Mouse (Mus musculus): ENCODE measurements around the gene Gm19402. TPM values are rescaled to one million over a fixed set of nuclear protein-coding genes. Genes with fewer than 3 reads are reported as not detected.

The Gm19402 gene
- polyA plus RNA-seq, 1 experiment from 2014 or later, result not detected

DNA sequence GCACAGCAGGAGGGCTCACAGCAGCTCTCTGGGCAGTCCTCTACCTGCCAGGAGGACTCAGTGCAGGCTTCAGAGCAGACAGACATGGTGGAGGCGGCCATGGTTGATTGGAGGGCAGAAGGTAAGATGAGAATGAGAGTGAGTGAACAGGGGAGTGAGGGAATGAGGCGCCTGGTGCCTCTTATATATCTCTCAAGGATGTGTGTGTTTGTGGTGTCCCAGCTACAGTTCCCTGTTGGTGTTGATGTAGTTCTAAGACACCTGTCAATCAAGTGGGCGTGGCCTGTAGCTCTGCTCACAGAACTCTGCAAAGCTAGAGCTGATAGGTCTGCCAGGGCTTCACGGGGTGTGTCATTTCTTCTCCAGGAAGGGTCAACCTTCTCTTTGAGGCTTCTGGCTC, 6.6 kb upstream of the Gm19402 start, which contains the start of gene Gm9508:
TSS of gene Gm9508 (minus strand) at position 101 of the 400 bp plus-strand sequence.
- Histone ChIP-seq H3K27me3 (ENCODE audit: insufficient read depth, poor library complexity, severe bottlenecking) (peaks cover 13% of the 10 kb centered on the region; the same call in 1 of the 2 replicates), H3K9me3 (no peaks in the 10 kb centered on the region), H3K36me3 (no peaks in the 10 kb centered on the region), H3K27ac (no peak within 1 kb of the TSS), H3K4me1 (no peaks in the 10 kb centered on the region; the same call in 1 of the 2 replicates), H3K4me3 (no peak within 1 kb of the TSS)
- WGBS, result 33% methylated on average over 4 of the region's 4 CpGs
- DNase-seq (ENCODE audit: low spot score), result no peak

DNA sequence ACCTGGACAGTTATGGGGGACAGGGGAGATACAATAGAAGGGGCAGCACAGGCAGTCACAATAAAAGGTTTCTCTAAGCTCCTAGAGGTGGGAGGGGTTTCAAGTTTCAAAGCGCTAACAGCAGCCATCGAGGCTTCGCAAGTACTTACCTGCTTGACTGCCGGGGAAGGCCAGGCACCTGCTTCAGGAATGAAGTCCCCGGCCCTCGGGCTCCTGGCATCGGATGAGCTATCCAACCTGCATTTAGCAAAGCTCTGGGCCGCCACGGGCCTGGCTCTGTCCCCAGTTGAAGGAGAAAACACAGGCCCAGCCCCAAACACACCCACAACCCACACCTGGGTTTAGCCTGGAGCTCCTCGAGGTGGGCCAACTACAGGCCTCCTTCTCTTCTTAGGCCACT, 3.5 kb downstream of the Gm19402 start:
- H3K9me3 ChIP-seq, result no peaks in the 10 kb centered on the region
- peaks cover 91% of the 10 kb centered on the region for H3K27me3 ChIP-seq (ENCODE audit: insufficient read depth, poor library complexity, severe bottlenecking)
- no peaks in the 10 kb centered on the region for H3K36me3 ChIP-seq
- peaks cover 20% of the 10 kb centered on the region for H3K4me1 ChIP-seq
- H3K4me3 ChIP-seq, result no peak overlapping the region
- H3K27ac ChIP-seq, result no peak overlapping the region
- WGBS, result 15% methylated on average over 10 of the region's 10 CpGs
- no peak for DNase-seq (ENCODE audit: low spot score)

DNA sequence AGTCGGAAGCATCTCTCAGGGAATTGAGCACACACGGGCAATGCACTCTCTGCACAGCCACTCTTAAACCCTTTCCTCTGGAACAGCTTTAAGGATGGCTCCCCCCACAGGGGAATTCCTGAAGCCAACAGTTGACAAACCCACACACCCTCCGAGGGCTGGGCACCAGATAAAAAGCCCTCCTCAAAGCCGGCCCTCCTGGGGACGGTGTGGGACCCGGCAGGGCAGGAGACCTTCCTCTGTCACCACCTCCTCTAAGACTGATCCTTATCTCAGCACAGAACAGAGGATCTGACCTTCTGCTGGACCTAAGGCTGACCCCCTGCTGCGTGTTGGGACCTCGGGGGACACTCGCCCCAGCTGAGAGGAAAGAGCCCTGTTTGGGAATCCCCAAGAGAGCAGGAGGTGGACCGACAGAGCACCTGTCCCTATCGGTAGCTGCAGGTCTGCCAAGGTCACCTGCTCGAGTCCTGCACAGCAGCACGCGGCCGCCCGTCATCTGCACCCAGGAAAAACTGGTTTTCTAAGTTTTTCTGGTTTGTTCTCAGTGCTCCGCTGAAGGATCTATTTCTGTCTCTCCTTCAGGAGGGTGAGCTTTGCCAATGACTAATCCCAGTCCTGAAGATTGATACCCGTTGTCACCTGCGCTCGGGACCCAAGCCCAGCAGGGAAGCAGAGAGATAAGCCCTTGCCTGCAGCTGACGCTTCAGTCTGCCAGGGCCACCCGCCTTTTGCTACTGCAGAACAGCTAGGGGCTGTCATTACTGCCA, 4.5 kb downstream of the Gm19402 start, which contains the start of gene Tspear:
TSS of gene Tspear (plus strand) at position 675 of the 770 bp plus-strand sequence.
- H3K36me3 ChIP-seq, result no peaks in the 10 kb centered on the region
- H3K4me1 ChIP-seq, result peaks cover 20% of the 10 kb centered on the region
- no peak for DNase-seq (ENCODE audit: low spot score)
- peaks cover 85% of the 10 kb centered on the region for H3K27me3 ChIP-seq (ENCODE audit: insufficient read depth, poor library complexity, severe bottlenecking)
- peak within 1 kb of the TSS; percentile 39 for H3K4me3 ChIP-seq
- WGBS, result 2% methylated on average over 22 of the region's 22 CpGs
- H3K27ac ChIP-seq, result no peak within 1 kb of the TSS
- no peaks in the 10 kb centered on the region for H3K9me3 ChIP-seq

DNA sequence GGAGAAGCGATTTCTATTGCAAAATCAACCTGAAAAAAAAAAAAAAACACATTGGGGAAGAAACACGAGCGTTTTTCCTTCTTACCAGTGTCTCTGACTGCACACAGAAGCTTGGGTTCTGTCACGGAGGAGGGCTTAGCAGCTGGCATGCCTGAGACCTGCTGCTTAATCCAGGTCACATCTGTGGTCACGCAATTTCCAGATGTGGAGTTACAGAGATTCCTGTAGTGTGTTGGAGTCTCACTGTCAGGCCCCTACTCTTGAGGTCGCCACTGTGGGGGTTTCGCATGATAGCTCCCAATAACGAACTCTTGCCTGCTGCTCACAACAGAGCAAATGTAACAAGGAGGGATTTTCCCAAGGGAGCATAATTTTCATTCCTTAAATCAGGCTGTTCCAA, 6.4 kb downstream of the Gm19402 start:
- Histone ChIP-seq H3K27me3 (ENCODE audit: insufficient read depth, poor library complexity, severe bottlenecking) (peaks cover 84% of the 10 kb centered on the region), H3K27ac (no peak overlapping the region), H3K9me3 (no peaks in the 10 kb centered on the region), H3K4me1 (peaks cover 20% of the 10 kb centered on the region), H3K4me3 (no peak overlapping the region), H3K36me3 (no peaks in the 10 kb centered on the region)
- DNase-seq (ENCODE audit: low spot score), result no peak
- WGBS, result 37% methylated on average over 8 of the region's 8 CpGs

DNA sequence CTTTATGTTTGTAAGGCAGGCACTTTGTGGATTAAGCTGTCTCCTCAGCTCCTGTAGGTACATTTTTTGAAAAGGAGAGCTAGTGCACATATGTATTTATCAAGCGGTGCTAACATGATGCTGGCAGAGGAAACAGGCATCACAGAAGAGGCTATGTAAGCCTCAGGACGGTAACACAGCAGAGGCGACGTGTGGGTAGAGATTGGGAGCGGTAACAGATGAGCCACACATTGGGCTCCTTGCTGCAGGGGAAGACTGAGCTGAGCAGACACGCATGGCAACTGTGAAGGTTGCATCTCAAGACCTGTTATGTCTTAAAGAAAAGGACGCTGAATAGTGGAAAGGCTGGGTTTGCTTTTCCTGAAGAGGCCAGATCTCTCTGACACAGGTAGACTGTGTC, 7.6 kb downstream of the Gm19402 start:
- no peaks in the 10 kb centered on the region for H3K36me3 ChIP-seq
- H3K4me1 ChIP-seq, result peaks cover 24% of the 10 kb centered on the region
- H3K27me3 ChIP-seq (ENCODE audit: insufficient read depth, poor library complexity, severe bottlenecking), result peaks cover 84% of the 10 kb centered on the region
- no peaks in the 10 kb centered on the region for H3K9me3 ChIP-seq
- H3K4me3 ChIP-seq, result no peak overlapping the region
- no peak for DNase-seq (ENCODE audit: low spot score)
- 70% methylated on average over 7 of the region's 7 CpGs for WGBS
- H3K27ac ChIP-seq, result no peak overlapping the region

DNA sequence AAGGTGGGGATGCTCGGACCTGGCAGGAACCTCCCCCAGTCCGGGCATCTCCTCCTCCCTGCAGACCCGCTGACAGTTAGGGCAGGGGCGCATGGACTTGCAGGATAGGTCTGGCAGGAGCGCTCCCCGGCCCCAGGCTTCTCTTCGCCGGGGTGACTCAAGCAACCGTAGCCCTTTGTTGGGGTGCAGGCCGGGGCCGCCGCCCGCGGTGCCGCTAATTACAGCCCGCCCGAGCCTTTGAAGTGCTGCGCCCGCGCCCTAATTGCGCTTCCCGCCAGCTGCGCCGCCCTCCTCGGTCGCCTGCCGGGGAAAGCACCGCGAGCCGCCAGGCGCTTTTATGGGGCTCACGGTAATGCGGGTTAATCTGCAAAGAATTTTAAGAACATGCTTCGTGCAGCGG, 13.0 kb downstream of the Gm19402 start:
- no peaks in the 10 kb centered on the region for H3K9me3 ChIP-seq
- DNase-seq (ENCODE audit: low spot score), result no peak
- no peaks in the 10 kb centered on the region for H3K36me3 ChIP-seq
- WGBS, result under 1% methylated on average over 35 of the region's 35 CpGs
- peaks cover 67% of the 10 kb centered on the region for H3K27me3 ChIP-seq (ENCODE audit: insufficient read depth, poor library complexity, severe bottlenecking)
- H3K4me3 ChIP-seq, result peak overlapping the region; percentile 56
- peaks cover 13% of the 10 kb centered on the region for H3K4me1 ChIP-seq
- 0 out of 2 replicates have a peak overlapping the region, but pooled peaks have one; percentile 7 for H3K27ac ChIP-seq

DNA sequence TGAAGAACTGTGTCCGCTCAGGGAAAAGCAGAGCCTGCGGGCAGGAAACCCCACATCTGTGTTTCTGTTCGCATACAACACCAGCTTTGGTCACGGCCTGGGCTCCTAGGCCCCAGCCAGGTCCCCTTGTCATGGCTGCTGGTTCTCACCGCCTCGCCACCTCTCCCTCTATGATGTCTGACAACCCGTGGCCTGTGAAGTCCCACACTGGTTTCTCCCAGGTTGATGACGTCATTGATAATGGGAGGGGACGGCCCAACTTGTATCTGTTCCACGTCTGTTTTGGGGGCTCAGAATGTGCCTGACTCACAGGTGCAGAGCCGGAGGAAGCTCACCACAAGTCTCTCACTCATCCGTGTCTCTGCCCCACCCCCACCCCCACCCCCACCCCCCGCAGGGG, 16.8 kb downstream of the Gm19402 start:
- no peak for DNase-seq (ENCODE audit: low spot score)
- peaks cover 46% of the 10 kb centered on the region for H3K27me3 ChIP-seq (ENCODE audit: insufficient read depth, poor library complexity, severe bottlenecking)
- H3K4me1 ChIP-seq, result peaks cover 13% of the 10 kb centered on the region
- no peak overlapping the region for H3K27ac ChIP-seq
- H3K36me3 ChIP-seq, result no peaks in the 10 kb centered on the region
- 55% methylated on average over 13 of the region's 13 CpGs for WGBS
- no peaks in the 10 kb centered on the region for H3K9me3 ChIP-seq
- H3K4me3 ChIP-seq, result no peak overlapping the region

DNA sequence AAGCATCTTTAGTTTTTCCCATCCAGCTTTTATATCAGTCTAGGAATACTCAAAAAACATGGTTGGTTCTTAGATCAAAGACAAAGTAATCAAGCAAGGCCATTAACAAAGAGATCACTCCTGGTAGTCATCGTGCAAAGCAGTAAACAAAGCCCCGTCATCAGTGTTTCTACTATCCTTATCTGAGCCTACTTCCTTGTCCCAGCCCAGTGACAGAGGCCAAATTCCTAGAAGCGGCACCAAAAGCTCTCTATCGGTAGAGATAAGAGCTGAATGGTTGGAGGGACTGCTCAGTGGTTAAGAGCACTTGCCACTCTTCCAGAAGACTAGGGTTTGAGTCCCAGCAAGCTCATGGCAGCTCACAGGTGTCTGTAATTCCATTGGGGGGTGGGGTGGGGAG, 19.0 kb downstream of the Gm19402 start:
- no peaks in the 10 kb centered on the region for H3K4me1 ChIP-seq
- 18% methylated on average over 4 of the region's 4 CpGs for WGBS
- H3K36me3 ChIP-seq, result no peaks in the 10 kb centered on the region
- H3K27ac ChIP-seq, result no peak overlapping the region
- H3K4me3 ChIP-seq, result no peak overlapping the region
- H3K27me3 ChIP-seq (ENCODE audit: insufficient read depth, poor library complexity, severe bottlenecking), result peaks cover 29% of the 10 kb centered on the region
- H3K9me3 ChIP-seq, result no peaks in the 10 kb centered on the region
- peak; percentile 88 for DNase-seq (ENCODE audit: low spot score)

DNA sequence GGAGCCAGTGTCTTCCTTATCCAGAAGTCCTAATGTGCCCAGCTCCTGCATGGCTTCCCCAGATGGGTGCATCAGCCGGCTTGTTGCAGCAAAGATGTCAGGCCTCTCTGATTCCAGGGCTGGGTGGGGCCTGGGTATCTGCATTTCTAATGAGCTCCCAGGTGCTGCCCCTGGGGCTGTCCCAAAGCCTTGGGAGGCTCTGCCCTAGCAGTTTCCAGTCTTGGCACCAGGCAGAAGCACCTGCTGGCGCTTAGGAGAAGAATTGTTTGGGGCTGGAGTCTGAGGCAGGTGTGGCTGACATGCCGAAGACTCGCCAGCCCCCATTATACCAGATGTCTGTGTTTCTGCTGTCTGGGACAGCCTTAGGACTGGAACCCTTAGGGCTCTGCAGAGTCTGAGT, 19.8 kb downstream of the Gm19402 start:
- Histone ChIP-seq H3K27ac (0 out of 2 replicates have a peak overlapping the region, but pooled peaks have one; percentile 3), H3K4me1 (no peaks in the 10 kb centered on the region), H3K4me3 (no peak overlapping the region), H3K36me3 (no peaks in the 10 kb centered on the region), H3K27me3 (ENCODE audit: insufficient read depth, poor library complexity, severe bottlenecking) (peaks cover 27% of the 10 kb centered on the region), H3K9me3 (no peaks in the 10 kb centered on the region)
- no peak for DNase-seq (ENCODE audit: low spot score)
- 77% methylated on average over 4 of the region's 4 CpGs for WGBS

DNA sequence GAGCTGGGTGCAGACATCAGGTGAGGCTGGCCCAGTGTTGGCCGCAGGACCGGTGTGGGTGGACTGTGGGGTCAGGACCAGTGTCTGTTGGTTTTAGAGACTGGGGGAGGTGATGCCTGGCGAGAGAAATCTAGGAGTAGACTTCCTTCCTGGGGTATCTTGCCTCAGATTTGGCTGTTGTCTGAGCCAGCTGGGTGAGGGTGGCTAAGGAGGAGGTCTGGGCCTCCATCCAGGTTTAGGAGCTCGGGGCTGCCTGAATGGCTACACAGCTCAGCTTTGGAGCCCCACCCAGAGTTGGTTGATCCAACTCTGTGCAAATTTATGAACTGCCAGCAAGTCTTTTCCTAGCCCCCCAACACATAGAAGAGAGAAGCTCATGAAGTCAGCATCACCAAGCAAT, 23.2 kb downstream of the Gm19402 start:
- DNase-seq (ENCODE audit: low spot score), result no peak
- peaks cover 39% of the 10 kb centered on the region for H3K27me3 ChIP-seq (ENCODE audit: insufficient read depth, poor library complexity, severe bottlenecking)

DNA sequence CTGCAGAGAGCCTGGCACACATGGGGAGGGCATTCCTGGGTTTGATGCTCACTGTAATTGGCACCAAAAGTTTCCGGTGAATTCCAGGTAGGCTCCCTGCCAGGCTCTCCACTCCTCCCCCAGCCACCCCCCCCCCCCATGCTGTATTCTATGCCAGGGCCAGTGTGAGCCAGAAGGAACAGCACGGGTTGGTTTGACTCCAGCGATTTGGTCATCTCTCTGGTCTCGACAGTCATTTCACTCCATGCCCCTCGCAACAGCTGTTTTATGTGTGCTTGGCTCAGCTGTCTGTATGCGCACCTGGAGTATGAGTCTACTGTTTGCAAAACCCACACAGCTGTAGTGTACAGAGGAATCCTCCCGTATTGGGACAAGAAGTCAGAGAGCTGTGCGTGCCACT, 24.2 kb downstream of the Gm19402 start:
- Histone ChIP-seq H3K4me3 (no peak overlapping the region), H3K27ac (no peak overlapping the region), H3K27me3 (ENCODE audit: insufficient read depth, poor library complexity, severe bottlenecking) (peaks cover 39% of the 10 kb centered on the region), H3K36me3 (no peaks in the 10 kb centered on the region), H3K4me1 (0 out of 2 replicates have a peak, but pooled peaks cover 5% of the 10 kb centered on the region), H3K9me3 (no peaks in the 10 kb centered on the region)
- 84% methylated on average over 8 of the region's 8 CpGs for WGBS
- no peak for DNase-seq (ENCODE audit: low spot score)

More for the DNA sequence above, 23.2 kb downstream of the Gm19402 start:
- Histone ChIP-seq H3K4me1 (0 out of 2 replicates have a peak, but pooled peaks cover 5% of the 10 kb centered on the region), H3K27ac (no peak overlapping the region), H3K36me3 (no peaks in the 10 kb centered on the region), H3K4me3 (no peak overlapping the region), H3K9me3 (no peaks in the 10 kb centered on the region)
- 80% methylated on average over 4 of the region's 4 CpGs for WGBS

DNA sequence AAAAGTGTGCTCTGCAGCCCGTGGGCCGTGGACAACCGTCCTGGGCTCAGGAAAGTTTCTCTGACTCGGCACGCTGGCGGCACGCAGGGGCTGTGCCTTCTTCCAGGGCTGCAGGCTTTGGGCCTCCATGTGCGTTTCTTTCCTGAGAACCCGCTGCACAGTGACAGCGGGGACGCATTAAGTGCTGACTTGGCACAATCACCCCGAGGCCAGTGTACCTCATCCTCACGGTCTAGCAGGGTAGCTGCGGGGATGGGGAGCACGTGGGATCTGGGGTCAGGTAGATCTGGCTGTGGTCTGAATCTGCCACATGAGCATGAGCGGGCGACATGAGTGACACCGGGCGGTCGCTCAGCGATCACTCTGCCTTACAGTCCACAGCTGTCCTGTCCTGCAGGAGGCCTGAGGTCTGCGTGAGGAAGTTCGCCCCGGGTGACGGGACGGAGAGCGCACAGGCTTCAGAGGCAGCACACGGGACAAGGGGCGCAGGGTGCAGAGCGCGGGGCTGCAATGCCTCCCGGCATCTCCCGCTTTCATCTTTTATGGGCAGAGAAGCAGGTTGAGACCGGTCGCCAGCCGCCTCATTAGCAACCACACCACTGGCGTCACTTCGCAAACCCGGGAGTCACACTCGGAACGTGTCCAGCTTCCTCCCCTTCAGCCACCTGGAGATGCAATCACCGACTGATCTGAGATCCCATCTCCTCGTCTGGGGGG, 26.4 kb downstream of the Gm19402 start:
- Histone ChIP-seq H3K4me3 (peak overlapping the region; percentile 39), H3K36me3 (no peaks in the 10 kb centered on the region), H3K27ac (no peak overlapping the region), H3K27me3 (ENCODE audit: insufficient read depth, poor library complexity, severe bottlenecking) (peaks cover 39% of the 10 kb centered on the region), H3K4me1 (0 out of 2 replicates have a peak, but pooled peaks cover 5% of the 10 kb centered on the region), H3K9me3 (0 out of 2 replicates have a peak, but pooled peaks cover 4% of the 10 kb centered on the region)
- DNase-seq (ENCODE audit: low spot score), result no peak
- 34% methylated on average over 43 of the region's 43 CpGs for WGBS

All from heart, embryonic 10.5 days (tissue).